Mouse (Mus musculus) embryonic facial prominence, embryonic 11.5 days (tissue): ENCODE measurements around the gene Lipc. TPM values are rescaled to one million over a fixed set of nuclear protein-coding genes. Genes with fewer than 3 reads are reported as not detected.

Source experiments
- ATAC-seq: fragments of 200-750 bp; cut with Nextera tagmentation; replicated peaks from 2 replicates; pipeline ENCODE4 v1.8.0; 2017; ENCODE audit warnings: low read depth; ENCODE audit not compliant: insufficient number of reproducible peaks, low FRiP score, low TSS enrichment
- DNase-seq: peaks from one replicate; pipeline ENCODE4 v3.0.0-alpha.2; 2015; ENCODE audit warnings: low spot score
- H3K27ac ChIP-seq: fragments of 300-500 bp; sonication (generic); replicated peaks from 2 replicates; pipeline ENCODE4 v1.5.1; 2014; ENCODE audit warnings: mild to moderate bottlenecking, low read depth, low read length, control low read depth
- H3K27me3 ChIP-seq: fragments of 300-500 bp; sonication (generic); 2 replicates; pipeline ENCODE4 v1.6.1; 2014; ENCODE audit warnings: mild to moderate bottlenecking, low read length, moderate library complexity, mixed read lengths; ENCODE audit not compliant: control insufficient read depth, insufficient read depth
- H3K36me3 ChIP-seq: fragments of 300-500 bp; sonication (generic); replicated peaks from 2 replicates; pipeline ENCODE4 v1.6.1; 2014; ENCODE audit warnings: low read depth, mild to moderate bottlenecking, low read length, moderate library complexity, mixed read lengths; ENCODE audit not compliant: control insufficient read depth, insufficient read depth
- H3K4me1 ChIP-seq: fragments of 300-500 bp; sonication (generic); 2 replicates; pipeline ENCODE4 v1.6.1; 2014; ENCODE audit warnings: low read length, mixed read lengths; ENCODE audit not compliant: control insufficient read depth, insufficient read depth
- H3K4me2 ChIP-seq: fragments of 300-500 bp; sonication (generic); 2 replicates; pipeline ENCODE4 v1.6.1; 2014; ENCODE audit warnings: low read depth, mild to moderate bottlenecking, control low read depth, low read length, moderate library complexity
- H3K4me3 ChIP-seq: fragments of 300-500 bp; sonication (generic); 2 replicates; pipeline ENCODE4 v1.5.1; 2014; ENCODE audit warnings: low read depth, low read length, control low read depth
- H3K9ac ChIP-seq: fragments of 300-500 bp; sonication (generic); replicated peaks from 2 replicates; pipeline ENCODE4 v1.6.1; 2014; ENCODE audit warnings: mild to moderate bottlenecking, control low read depth, low read length
- H3K9me3 ChIP-seq: fragments of 300-500 bp; sonication (generic); replicated peaks from 2 replicates; pipeline ENCODE4 v1.6.1; 2016; ENCODE audit warnings: mild to moderate bottlenecking, low read length, inconsistent platforms, mixed read lengths; ENCODE audit not compliant: control insufficient read depth
- WGBS: fragments of 180-500 bp; shearing (Covaris S2); extraction: QIAGEN DNeasy Blood & Tissue Kit; methylation state at CpG from one replicate; pipeline ENCODE4 v1.1.7; 2014; 5-methylcytosine and 5-hydroxymethylcytosine counted together
- polyA plus RNA-seq: library from polyadenylated mRNA; unstranded; fragments of >200 nt; fragmentation: Nextera tagmentation; extraction: Ambion mirVana; gene quantifications from 2 replicates; pipeline ENCODE4 v1.2.1, GENCODE M21; 2014

Gene Lipc
- polyA plus RNA-seq, 1 experiment from 2014 or later = not detected

DNA sequence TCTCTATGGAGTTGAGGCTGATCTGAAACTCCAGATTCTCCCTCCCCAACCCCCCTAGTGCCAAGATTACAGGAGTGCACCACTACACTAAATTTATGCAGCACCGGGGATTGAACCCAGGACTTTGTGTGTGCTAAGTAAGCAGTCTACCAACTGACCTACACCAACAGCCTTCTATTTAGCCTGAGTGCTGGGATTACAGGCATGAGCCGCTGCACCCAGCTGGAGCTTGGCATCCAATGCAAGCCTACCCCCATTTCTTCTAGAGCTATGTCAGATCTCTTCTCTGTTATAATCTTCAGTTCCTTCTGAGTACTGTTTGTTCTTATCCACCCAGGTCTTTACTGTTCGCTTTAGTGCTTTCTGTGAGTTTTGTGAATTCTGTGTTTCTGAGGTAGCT, 117.8 kb downstream of the Lipc start:
- Histone ChIP-seq H3K4me1 (no peaks in the 10 kb centered on the region), H3K4me2 (no peak overlapping the region), H3K36me3 (no peaks in the 10 kb centered on the region), H3K9ac (no peak overlapping the region), H3K9me3 (no peaks in the 10 kb centered on the region), H3K4me3 (no peak overlapping the region), H3K27me3 (no peaks in the 10 kb centered on the region), H3K27ac (no peak overlapping the region)
- no peak for DNase-seq
- 99% methylated on average over 3 of the region's 3 CpGs for WGBS
- ATAC-seq = no peak

DNA sequence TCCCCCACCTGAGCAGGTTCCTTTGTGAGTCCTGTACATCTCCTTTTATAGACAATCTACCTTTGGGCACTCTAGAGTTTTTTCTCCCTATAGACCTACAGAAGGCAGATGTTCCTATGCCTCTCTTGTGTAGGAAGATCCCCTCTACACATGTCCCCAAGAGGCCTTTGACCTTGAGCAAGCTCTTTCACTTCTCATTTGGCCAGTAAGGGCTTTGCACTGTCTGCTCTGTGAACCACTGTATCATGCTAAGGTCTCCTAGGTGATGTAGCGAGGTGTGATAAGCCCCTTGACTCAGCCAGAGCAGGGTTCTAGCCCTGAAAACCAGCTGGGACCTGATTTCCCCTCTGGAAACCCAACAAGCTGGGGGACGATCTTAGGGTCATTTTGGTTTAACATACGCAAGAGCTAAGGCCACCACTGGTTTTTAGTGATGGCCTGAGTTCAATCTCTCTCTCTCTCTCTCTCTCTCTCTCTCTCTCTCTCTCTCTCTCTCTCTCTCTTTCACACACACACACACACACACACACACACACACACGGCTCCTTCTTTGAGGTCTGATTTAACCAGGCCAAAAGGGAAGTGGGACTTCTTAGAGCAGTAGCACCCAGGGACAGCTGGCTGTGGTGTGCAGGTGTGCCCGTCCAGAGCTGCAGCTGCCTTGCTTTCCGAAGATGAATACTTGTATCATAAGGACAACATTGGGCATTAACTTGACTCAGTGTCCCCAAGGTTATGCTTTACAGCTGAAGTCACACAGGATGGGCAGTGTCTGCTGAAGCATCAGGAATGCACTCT, 118.7 kb downstream of the Lipc start:
- H3K4me3 ChIP-seq = no peak overlapping the region
- WGBS = 84% methylated on average over 6 of the region's 6 CpGs
- no peak overlapping the region for H3K4me2 ChIP-seq
- DNase-seq (no peak), ATAC-seq (no peak)
- no peaks in the 10 kb centered on the region for H3K4me1 ChIP-seq
- H3K9me3 ChIP-seq = no peaks in the 10 kb centered on the region
- no peaks in the 10 kb centered on the region for H3K27me3 ChIP-seq
- no peak overlapping the region for H3K9ac ChIP-seq
- no peak overlapping the region for H3K27ac ChIP-seq
- H3K36me3 ChIP-seq = no peaks in the 10 kb centered on the region

DNA sequence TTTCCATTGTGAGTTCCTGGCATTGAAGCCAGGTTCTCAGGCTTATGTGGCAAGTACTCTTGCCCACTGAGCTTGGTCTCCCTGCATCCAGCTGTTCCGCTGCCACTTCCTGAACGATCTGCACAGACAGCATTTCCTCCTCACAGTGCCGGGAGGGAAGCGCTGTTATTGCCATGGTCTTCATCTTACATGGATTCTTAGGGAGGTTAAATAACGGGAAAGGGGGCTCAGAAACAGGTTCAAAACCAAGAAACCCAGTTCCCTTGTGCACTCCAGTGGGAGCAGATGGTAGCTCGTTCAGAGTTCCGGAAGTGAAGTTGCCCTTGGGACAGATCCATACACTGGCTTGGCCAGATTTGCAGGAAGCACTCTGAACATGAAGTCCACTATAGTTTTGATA, 119.8 kb downstream of the Lipc start:
- no peaks in the 10 kb centered on the region for H3K36me3 ChIP-seq
- no peak overlapping the region for H3K27ac ChIP-seq
- WGBS = 75% methylated on average over 7 of the region's 7 CpGs
- H3K4me3 ChIP-seq = no peak overlapping the region
- H3K9me3 ChIP-seq = no peaks in the 10 kb centered on the region
- no peaks in the 10 kb centered on the region for H3K27me3 ChIP-seq
- no peak for DNase-seq
- H3K9ac ChIP-seq = no peak overlapping the region
- H3K4me2 ChIP-seq = no peak overlapping the region
- H3K4me1 ChIP-seq = no peaks in the 10 kb centered on the region
- ATAC-seq = no peak

DNA sequence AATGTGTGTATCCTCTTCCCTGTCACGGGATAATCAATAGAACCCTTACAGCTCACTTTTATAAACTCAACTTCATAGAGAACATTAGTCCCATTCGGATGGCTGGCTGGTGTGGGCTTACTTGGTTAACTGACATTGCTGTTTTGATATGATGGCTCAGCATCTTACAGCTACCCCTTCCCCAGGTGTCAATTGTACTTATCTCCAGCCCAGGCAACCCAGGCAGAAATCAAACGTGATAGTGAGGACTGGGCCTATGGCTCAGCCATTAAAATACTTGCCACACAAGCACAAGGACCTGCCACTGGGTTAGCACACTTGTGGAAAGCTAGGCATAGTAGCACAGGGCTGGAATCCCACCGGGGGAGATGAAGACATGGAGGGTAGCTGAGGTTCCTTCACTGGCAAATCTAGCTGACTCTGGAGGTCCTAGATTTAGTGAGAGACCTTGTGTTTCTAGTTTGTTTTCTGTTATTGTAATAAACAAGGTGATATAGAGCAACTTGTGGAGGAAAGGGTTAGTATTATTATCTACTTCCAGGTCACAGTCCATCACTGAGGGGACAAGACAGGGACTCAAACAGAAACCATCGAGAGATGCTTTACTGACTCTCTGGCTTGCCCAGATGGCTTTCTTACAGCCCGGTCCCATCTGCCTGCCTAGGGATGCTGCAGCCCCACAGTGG, 121.0 kb downstream of the Lipc start:
- Histone ChIP-seq H3K27me3 (no peaks in the 10 kb centered on the region), H3K27ac (no peak overlapping the region), H3K9me3 (no peaks in the 10 kb centered on the region), H3K4me1 (no peaks in the 10 kb centered on the region), H3K36me3 (no peaks in the 10 kb centered on the region), H3K4me2 (no peak overlapping the region), H3K9ac (no peak overlapping the region), H3K4me3 (no peak overlapping the region)
- 78% methylated on average over 6 of the region's 6 CpGs for WGBS
- no peak for ATAC-seq
- no peak for DNase-seq

DNA sequence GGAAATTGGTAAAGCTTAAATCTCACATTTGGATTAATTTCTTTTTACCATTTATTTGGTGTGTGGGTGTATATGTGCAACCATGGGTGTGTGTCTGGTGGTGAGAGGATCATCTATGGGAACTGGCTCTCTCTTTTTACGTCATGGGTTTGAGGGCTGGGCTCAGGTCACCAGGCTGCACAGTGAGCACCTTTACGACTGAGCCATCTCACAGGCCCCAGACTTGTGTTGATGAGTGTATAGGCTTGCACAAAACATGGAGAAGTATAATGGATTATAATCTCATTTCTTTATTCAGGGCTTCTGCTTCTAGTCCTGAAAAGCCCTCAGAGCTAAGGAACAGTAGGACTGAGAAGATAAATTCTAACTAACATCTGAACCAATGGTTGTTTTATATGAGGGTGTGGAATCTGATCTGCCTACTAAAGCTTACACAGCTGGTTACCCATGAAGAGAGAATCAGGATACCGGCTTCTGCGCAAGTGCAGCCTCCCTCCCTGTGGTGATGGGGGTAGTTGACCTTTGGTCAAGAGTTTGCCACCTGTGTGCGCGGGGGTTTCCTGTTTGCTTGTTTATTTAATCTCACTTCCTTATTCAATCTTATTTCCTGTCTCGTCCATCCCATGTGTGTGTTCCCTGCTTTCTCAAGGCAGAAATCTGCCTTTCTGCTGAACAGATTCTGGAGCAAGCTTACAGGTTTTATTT, 122.1 kb downstream of the Lipc start:
- H3K9ac ChIP-seq = no peak overlapping the region
- no peak for DNase-seq
- WGBS = 41% methylated on average over 7 of the region's 7 CpGs

DNA sequence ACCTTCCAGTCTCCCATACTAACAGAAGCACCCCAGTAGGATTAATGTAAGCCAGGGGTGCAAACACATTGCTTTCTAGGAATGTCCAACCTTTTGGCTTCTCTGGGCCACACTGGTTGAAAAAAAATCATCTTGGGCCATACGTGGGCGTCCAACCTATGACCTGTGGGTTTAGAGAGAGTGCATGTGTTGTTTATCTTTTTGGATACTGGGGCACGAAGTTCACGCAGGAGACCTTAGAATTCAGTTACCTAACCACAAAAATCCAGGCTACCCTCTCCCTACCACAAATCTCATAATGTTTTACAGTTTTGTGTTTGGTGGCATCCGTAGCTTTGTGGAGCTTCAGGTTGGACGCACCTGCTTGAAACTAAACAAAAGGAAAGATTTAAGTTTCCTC, 124.1 kb downstream of the Lipc start:
- Histone ChIP-seq H3K9me3 (no peaks in the 10 kb centered on the region), H3K27ac (no peak overlapping the region), H3K36me3 (no peaks in the 10 kb centered on the region), H3K4me3 (no peak overlapping the region), H3K4me1 (no peaks in the 10 kb centered on the region), H3K4me2 (no peak overlapping the region), H3K9ac (no peak overlapping the region), H3K27me3 (no peaks in the 10 kb centered on the region)
- ATAC-seq (no peak), DNase-seq (no peak)
- 78% methylated on average over 6 of the region's 6 CpGs for WGBS

More for the DNA sequence above, 122.1 kb downstream of the Lipc start:
- Histone ChIP-seq H3K4me2 (no peak overlapping the region), H3K27ac (no peak overlapping the region), H3K36me3 (no peaks in the 10 kb centered on the region), H3K9me3 (no peaks in the 10 kb centered on the region), H3K27me3 (no peaks in the 10 kb centered on the region), H3K4me3 (no peak overlapping the region), H3K4me1 (no peaks in the 10 kb centered on the region)
- no peak for ATAC-seq

DNA sequence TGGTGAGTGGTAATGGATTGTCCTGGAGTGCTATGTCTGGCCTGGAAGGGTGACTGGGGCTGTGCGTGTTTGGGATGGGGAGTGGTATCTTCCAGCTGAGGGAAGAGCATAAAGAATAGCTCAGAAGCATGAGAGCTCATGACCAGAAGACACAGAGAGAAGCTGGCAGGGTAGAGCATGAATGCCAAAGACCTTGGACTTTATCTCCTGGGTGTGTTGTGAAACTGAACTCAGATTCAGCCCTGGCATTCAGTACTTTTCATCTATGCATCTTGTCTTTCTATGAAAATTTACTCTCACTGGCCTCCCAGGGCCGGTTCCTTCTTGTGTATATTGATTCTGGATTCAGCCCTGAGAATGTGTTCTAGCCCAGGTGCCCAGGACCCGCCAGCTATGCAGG, 127.9 kb downstream of the Lipc start:
- ATAC-seq = no peak
- WGBS = 82% methylated on average over 3 of the region's 3 CpGs

DNA sequence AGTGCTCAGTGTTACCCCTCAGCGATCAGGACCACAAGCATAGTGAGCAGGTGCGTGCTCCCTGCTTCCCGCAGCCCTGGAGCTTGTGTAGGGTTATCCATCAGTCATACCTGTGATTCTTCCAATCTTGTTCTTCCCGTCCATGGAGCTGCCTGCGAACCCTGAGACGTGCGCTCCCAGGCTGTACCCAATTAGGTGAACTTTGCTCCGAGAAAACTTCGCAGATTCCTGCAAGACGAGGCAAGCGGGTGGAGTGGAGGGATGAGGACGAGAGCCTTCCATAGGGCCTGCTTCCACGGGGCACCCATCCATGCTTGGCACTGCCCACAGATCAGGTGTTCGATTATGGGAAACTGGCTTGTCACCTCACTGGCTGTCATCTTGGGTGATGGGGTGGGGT, 133.3 kb downstream of the Lipc start:
- Histone ChIP-seq H3K27ac (no peak overlapping the region), H3K4me1 (no peaks in the 10 kb centered on the region), H3K9me3 (no peaks in the 10 kb centered on the region), H3K4me2 (no peak overlapping the region), H3K4me3 (no peak overlapping the region), H3K9ac (no peak overlapping the region), H3K36me3 (no peaks in the 10 kb centered on the region), H3K27me3 (no peaks in the 10 kb centered on the region)
- DNase-seq = no peak
- 80% methylated on average over 14 of the region's 14 CpGs for WGBS
- ATAC-seq = no peak

More for the DNA sequence above, 127.9 kb downstream of the Lipc start:
- no peak overlapping the region for H3K9ac ChIP-seq
- H3K4me1 ChIP-seq = no peaks in the 10 kb centered on the region
- no peaks in the 10 kb centered on the region for H3K27me3 ChIP-seq
- H3K27ac ChIP-seq = no peak overlapping the region
- no peaks in the 10 kb centered on the region for H3K9me3 ChIP-seq
- no peak overlapping the region for H3K4me2 ChIP-seq
- H3K4me3 ChIP-seq = no peak overlapping the region
- DNase-seq = no peak
- no peaks in the 10 kb centered on the region for H3K36me3 ChIP-seq
